Mouse (Mus musculus) thymus, adult 2 months (tissue): Measurements from ENCODE around the gene Slc39a11.

Experiments used
- CTCF ChIP-seq: fragments of 200-500 bp; IDR thresholded peaks from 2 replicates; pipeline ENCODE4 v1.5.1; 2012; ENCODE audit warnings: mild to moderate bottlenecking, control low read depth, low read length, moderate library complexity, borderline replicate concordance; ENCODE audit not compliant: control insufficient read depth, poor library complexity, insufficient read depth; ENCODE audit errors: extremely low read depth
- POLR2A ChIP-seq: fragments of 200-500 bp; IDR thresholded peaks from 2 replicates; pipeline ENCODE4 v1.6.1; 2012; ENCODE audit warnings: mild to moderate bottlenecking, low read length, control low read depth, moderate library complexity; ENCODE audit not compliant: control insufficient read depth, poor library complexity, insufficient read depth; ENCODE audit errors: extremely low read depth

DNA sequence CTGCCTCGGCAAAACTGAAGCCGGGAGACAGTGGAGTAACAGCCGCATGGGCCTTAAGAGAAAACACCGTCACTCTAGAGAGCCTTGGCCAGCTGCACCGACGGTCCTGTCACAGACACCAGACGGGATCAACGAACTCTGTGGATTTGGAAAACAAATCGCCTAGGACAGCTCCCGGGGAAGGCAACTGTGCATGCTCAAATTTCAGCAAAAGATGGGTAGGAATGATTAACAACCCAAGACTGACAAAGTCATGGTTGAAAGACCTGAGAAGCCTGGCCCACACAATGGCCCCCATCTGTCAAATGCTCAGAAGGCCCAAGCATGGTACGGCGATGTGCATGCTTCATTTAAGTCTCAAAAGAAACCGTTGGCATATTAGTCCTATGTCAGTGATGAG lies 281.8 kb downstream of the Slc39a11 start:
- TF ChIP-seq CTCF (no peak), POLR2A (no peak)
